Mouse (Mus musculus) heart, adult 2 months (tissue): ENCODE measurements around the gene Camta1.

Experiments
- CTCF ChIP-seq: fragments of 200-600 bp; IDR thresholded peaks from 2 replicates; pipeline ENCODE4 v1.8.1; 2022; ENCODE audit warnings: antibody characterized with exemption, mild to moderate bottlenecking, moderate library complexity
- EP300 ChIP-seq: fragments of 200-500 bp; IDR thresholded peaks from 2 replicates; pipeline ENCODE4 v1.6.1; 2011; ENCODE audit warnings: low read depth, low read length, control low read depth; ENCODE audit not compliant: insufficient read depth
- POLR2A ChIP-seq: fragments of 200-500 bp; IDR thresholded peaks from 2 replicates; pipeline ENCODE4 v1.6.1; 2011; ENCODE audit warnings: mild to moderate bottlenecking, low read depth, low read length, control low read depth; ENCODE audit not compliant: insufficient read depth

DNA sequence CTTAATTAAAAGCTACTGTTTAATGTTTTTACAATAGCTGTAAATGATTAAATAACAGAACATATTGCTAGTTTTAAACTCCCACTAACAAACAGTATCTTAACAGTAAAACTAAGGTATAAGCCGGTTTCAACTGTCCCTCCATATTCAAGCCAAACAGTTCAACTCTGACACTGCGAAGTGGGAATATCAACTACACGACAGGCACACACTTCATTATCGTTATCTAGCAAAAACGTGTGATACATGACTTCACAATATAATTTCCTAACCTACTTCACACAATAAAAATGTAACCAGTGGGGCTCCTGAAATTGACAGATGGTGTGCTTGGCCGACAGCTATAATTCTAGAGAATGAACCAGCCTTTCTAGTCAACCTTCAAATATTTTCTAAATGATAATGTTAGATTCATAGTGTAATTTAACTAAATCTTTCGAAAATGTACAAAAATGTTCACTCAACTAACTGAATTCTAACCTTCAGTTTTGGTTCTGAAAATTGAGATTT lies 27.7 kb downstream of the Camta1 start:
- TF ChIP-seq CTCF (no peak), POLR2A (no peak), EP300 (no peak)
